In genomic region chr7:41497871-41498270, GRCm38 (mm10) we compare ENCODE assay signal across 18 mouse cellular contexts. TPM values are rescaled to one million over a fixed set of nuclear protein-coding genes. Genes with fewer than 3 reads are reported as not detected.
DNase-seq lines count a peak whose midpoint lies in the region.
"Had no signal": no experiment of that assay in that cellular context is flagged by ENCODE, and none has a peak within 500 bp of the region (broad histone marks: within the 10 kb centered on the region; RNA-seq: fewer than 3 reads in every experiment).

No protein-coding gene starts in this region.

- peak; percentile 23 to 39 for DNase-seq in adrenal gland, adult (ENCODE audit: inconsistent age in 2 of 2, low spot score in 1 of 2)
- no peak for DNase-seq in adrenal gland, postnatal 4 days (ENCODE audit: low spot score in 2 of 2)
- peak; percentile 19 for DNase-seq in kidney, postnatal 10 days
- DNase-seq in kidney, postnatal 4 days, result no peak
- DNase-seq in testis, postnatal 10 days (ENCODE audit: low spot score), result peak; percentile 55
- no peak for DNase-seq in testis, postnatal 14 days (ENCODE audit: low spot score)
- peak; percentile 18 to 25 for DNase-seq in cerebellum, postnatal 10 days
- DNase-seq: embryo, embryonic 11 days; gastrocnemius, postnatal 36 days; heart, postnatal 36 days; kidney, adult 2 months; layer of hippocampus, postnatal 36 days; lung, adult 2 months; lung, postnatal 14 days; midbrain, embryonic 14.5 days had no signal

RNA-seq across cellular contexts. Expression of gene Gm20449, which starts 1.3 kb away (rescaled TPM):
- under 1 TPM in 1 of 2 experiments, not detected in 1; 0.14 TPM for total RNA-seq in adrenal gland, postnatal 4 days (2021)
- total RNA-seq: adrenal gland, postnatal 36 days; gastrocnemius, postnatal 36 days; megakaryocyte-erythroid progenitor cell, adult 5-6 weeks had no signal

RNA-seq across cellular contexts. Expression of gene AW146154, which starts 1.8 kb away (rescaled TPM):
- 10 to 100 TPM; 12.7 to 14.1 TPM for total RNA-seq in adrenal gland, postnatal 4 days (2021)

RNA-seq across cellular contexts. Expression of gene Vmn2r57, which starts 49.4 kb away (rescaled TPM):
- under 1 TPM; 0.20 to 0.28 TPM for total RNA-seq in adrenal gland, postnatal 4 days (2021)
- total RNA-seq: ES-E14; megakaryocyte-erythroid progenitor cell, adult 5-6 weeks had no signal

Comparison
In these comparisons a context has a peak if more than half of its experiments do, and no peak if none do; other contexts are left out.
1. DNase-seq: peak in adrenal gland, adult (2 of 2), kidney, postnatal 10 days (single experiment), testis, postnatal 10 days (single experiment) and cerebellum, postnatal 10 days (2 of 2); none in adrenal gland, postnatal 4 days (0 of 2), kidney, postnatal 4 days (0 of 2) and testis, postnatal 14 days (single experiment).